Mouse (Mus musculus) adrenal gland, postnatal 4 days (tissue): ENCODE results near the gene Hist1h4i. TPM values are rescaled to one million over a fixed set of nuclear protein-coding genes. Genes with fewer than 3 reads are reported as not detected.

Experiments
- DNase-seq, 2 experiments: peaks; one replicate each; pipeline ENCODE4 v3.0.0; 2021 to 2022; ENCODE audit warnings: low spot score in 2 of 2, mixed read lengths in 2 of 2
- total RNA-seq, 2 experiments: library from RNA; stranded (reverse); gene quantifications; 2 replicates each; pipeline ENCODE4 v1.2.3; 2021

The Hist1h4i gene
- total RNA-seq, 2 experiments from 2014 or later, result 221 to 240 TPM

DNA sequence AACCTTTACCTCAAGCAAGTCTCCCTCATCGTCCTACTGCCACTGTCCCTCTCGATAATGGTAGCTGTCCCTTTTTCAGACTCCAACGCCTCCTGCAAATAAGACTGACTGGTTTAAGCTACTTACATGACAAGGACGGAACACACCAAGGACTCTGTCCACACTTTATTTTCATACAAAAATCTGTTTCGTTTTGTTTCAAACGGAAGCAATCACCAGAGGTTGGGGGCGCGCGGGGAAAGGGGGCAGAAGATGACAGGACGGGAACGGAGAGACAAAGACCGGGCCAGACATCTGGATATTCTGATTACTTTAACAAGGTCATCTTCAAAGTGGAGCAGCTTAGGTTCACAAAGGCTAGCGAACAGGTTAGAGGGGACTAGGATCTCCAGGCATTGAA is 27.4 kb downstream of the Hist1h4i start:
- DNase-seq, result no peak

DNA sequence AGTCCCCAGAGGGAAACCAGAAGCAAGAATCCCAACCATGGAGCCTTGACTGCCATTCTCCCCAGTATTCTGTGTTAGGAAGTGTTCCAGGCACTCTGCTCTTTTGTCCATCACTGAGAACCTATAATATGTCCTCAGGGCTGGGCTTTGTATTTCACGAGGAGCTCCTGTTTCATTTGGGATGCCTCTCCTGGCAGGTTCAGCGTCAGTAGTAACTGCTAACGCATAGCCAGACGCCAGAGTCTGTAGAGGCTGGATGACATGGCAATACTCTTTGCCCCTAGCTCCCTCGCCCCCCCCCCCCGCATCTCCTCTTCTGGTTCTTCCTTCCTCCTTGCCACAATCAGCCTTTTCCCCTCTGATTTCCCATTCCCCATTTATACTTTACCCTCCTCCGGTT is 31.5 kb downstream of the Hist1h4i start, which contains the start of gene Prss16:
Gene Prss16, minus strand, starts transcription at position 101 of the 400 bp plus-strand sequence.
- DNase-seq, result no peak

DNA sequence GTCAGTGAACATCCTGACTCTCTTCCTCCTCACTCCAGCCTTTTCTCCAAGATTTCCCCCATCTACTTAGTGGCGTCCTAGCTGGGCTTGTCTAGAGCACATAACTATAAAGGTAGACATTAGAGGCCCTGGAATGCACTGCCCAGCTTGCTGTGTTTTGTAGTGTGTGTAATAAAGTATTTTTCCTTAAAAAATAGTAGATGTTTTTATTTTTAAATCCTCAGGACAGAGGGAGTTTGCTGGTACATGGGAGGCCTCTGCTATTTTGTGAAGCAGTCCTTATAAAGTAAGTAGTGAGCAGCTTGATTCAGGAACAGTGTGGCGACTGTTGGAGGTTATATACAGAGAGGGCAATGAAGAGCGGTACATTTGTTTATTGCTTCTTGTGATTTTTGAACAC is 32.5 kb downstream of the Hist1h4i start:
- DNase-seq, result no peak

DNA sequence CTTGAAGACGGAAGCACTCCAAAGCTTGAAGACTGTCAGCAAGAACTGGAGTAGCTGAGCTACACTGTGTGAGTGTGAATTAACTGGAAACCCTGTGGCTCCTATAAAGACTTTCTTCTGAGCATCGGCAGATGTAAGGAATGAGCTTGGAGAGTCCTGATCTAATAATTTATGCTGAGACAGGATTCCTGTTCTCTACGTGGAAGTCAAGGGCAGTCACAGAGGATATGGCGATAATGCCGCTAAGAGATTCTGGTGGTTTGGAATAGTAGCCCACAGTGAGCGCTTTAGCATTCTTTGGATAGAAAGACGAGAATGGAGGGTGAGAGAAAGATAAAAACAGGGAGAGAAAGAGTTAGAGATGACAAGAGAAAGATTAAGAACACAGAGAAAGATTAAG is 33.3 kb downstream of the Hist1h4i start:
- DNase-seq, result no peak

DNA sequence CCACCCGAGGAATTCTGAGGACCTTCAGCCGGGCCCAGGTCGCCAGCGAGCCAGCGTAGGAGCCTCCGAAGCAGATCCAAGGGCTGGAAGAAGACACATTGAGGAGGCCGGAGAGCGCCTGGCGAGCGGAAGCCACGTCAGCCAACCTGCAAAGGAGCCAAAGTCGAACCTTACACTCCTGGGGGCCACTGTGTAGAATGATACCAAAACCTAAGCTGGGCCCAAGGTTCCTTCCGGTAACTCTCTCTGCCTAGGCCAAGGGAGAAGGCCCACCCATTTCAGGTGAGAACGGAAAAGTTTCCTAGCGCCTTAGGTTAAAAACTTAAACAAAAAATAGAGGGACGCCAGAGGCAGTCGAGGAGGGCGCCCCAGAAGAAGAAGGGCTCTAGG is 34.0 kb downstream of the Hist1h4i start:
- no peak for DNase-seq

DNA sequence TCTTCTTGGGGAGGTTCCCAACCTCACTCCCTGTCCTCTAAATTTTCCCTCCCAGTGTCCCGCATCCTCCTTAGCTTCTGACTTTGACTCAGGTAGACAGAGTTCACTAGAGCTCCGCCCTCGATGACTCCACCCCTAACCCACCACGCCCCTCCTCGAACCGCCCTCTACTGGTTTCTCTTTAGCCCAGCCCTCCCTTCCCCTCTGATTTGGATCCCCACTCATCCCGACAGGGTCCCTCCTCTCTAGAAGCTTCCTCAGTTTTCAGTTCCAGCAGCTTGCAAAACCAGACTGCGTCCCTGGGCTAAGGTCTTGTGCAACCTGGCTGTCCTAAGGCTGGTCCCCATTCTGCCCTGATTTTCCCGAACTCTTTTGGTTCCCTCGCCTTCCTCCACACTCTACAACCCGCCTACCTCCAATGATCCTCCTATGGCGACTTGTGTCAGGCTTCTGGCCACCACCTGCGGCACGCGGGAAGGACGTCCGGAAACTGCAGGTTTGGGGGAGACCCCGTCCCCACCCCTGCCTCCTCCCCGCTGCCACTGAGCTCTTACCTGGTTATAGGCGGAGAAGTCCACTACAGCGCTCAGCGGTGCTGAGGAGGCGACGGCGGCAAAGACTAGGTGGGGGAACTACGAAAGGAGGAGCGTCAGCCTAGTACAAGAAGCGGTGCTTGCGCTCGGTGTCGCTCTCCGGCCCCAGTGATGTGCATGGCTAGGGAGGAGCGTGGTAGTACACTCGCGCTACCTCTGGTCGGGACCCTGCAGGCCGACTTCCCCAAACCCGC is 34.6 kb downstream of the Hist1h4i start:
- DNase-seq, result no peak

DNA sequence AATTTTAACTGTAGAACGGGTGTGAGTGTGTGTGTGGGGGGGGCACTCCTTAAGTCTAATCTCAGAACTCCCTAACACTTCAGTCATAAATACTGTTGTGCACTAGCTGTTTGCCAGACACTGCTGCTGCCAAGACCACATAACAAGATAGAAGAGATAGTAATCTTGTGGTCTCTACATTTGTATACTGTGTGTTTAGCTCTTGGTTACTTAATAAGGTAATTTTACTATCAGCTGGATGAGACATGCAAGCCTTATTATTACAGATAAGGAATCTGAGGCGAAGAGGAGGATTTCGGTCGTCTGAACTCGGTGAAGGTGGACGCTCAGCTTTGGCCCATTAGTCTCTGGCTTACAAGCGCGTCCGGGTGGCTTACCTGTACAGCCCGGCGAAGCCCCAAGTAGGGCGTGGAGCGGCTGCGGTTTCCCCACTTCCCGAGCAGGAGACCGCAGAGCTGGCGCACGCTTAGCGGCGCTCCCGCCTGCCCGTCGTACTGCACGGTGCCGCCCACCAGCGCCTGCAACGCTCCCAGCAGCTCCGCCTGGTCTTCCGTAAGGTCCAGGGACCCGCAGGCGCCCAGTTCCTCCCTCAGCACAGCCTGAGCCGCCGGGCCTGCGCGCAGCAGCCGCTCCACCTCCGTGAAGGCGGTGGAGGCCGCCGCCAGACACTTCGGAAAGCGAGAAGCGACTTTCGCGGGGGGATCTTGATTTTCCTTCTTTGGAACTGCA is 35.4 kb downstream of the Hist1h4i start:
- no peak for DNase-seq

DNA sequence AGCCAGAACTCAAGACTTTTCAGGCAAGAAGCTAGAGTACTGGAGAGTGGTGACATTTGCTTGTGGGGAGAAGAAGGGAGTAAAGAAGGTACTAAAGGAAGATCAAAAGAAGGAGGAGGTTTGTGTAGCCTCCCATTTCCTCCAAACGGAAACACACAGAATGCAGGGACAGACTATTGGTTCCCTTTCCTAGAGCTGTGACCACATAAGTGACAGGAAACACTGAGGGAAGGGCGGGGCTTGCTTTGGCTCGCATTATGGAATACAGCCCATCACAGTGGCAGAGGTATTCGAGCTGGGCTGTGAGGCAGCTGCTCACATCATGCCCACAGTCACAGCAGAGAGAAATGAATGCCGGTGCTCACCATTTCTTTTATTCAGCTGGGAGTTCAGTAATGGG is 39.3 kb downstream of the Hist1h4i start:
- no peak for DNase-seq

DNA sequence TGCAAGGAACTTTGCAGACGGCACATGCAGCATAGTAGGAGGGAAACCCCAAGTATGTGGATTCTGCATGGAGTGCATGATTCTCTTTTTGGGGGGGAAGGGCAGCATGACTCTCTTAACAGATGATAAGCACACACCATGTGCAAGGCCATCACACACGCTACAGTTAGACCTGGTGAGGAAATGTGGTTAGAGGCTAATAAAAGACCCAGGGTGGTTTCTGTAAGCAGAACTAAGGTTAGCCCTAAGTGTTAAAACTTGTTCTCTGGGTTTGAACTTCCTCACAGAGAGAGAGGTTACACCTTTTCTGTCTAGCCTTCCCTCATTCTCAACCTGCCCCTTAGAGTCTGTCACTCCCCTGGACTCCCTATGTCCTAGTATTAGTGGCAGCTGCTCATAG is 39.8 kb downstream of the Hist1h4i start:
- DNase-seq, result no peak

DNA sequence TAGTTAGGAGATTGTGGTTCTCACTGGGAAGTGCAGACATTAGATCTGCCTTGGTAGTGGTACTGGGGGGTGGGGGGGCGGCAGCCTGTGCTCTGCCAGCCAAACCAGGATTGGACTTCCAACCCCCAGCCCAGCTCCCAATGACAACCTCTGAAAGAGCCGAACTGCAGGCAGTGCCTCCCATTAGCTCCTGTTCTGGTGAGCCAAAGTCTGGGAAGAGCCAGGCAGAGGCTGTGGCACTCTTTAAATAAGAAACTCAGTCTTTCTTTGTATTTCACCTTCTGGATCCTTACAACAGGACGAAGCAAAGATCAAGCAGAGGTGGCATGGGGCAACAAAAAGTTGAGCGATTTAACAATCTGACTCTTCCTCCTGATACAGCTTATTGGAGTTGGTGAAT is 42.0 kb downstream of the Hist1h4i start:
- no peak for DNase-seq

DNA sequence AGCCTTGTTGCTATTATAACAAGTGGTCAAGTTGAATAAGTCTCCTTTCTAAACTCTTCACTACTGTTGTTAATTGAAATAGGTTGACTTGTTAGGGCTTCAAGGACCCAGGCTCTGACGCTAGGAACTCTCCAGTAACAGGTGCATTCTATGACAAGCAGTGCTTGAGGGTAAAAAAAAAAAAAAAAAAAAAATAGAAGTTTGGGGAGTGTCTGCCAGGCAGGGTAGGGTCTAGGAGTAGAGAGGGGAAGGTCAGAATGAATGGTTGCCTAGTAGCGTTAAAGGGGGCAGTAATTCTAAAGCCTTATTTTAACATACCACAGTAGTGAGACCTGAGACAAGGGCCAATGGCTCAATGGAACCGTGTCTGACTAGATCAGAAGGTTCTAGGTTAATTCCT is 42.8 kb downstream of the Hist1h4i start:
- DNase-seq, result no peak

DNA sequence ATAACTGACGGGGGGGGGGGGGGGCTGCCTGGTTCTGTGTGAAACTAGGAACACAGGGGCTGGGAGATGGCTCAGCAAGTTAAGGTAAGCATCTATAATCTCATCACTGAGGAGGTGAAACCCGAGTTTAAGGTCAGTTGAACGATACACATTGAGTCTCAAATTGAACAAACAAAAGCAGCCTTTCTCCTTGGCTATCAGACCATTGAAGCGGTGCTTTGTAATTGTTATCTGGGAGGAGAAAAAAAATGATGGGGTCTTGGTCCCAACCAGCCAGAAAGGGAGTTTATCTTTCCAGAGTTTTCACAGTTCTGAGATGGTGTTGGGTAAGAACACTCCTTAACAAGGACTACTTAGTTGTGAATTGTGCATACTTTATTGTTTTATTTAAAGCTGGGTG is 43.3 kb downstream of the Hist1h4i start:
- DNase-seq, result no peak

DNA sequence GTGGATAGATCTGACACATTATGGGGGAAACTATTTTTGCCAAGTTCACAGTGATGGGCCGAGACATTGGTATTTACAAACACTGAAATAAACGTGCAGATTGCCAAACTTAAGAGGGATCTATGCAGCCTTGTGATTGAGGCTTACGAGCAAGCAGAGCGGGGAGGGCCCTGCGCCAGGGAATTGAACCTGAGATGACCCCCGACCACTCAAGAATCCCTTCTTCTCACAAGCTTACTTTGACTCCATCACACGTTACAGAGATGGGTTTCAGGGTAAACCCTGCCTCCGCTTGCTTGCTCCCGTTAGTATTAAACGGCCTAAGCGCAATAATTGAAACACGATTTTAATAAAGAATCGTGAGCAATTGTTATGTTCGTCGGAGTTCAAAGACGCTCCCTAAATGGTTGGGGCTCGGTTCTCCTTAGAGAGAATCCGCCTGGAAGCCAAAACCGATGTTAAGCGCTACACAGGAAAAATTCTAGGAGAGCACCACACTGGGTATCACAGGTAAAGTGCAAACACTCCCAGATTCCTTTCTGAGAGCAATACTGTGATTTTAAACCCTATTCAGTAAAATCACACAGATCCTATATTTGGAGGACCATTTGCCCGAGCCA is 43.9 kb downstream of the Hist1h4i start:
- no peak for DNase-seq

DNA sequence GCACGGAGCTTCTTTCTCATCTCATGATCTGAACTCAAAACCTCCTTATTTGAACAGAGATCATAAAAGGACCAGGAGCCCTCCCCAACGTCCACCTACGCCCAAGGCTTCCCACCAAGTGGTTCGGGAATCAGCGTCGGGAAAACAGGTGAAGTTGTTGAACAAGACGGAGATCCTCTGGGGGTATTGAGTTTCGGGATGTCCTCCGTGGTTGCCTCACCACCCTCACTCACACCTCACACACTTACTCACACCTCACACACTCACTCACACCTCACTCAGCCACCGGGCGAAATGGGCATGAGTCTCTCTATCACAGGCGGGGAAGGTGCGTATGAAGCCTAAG is 44.3 kb downstream of the Hist1h4i start:
- no peak for DNase-seq

DNA sequence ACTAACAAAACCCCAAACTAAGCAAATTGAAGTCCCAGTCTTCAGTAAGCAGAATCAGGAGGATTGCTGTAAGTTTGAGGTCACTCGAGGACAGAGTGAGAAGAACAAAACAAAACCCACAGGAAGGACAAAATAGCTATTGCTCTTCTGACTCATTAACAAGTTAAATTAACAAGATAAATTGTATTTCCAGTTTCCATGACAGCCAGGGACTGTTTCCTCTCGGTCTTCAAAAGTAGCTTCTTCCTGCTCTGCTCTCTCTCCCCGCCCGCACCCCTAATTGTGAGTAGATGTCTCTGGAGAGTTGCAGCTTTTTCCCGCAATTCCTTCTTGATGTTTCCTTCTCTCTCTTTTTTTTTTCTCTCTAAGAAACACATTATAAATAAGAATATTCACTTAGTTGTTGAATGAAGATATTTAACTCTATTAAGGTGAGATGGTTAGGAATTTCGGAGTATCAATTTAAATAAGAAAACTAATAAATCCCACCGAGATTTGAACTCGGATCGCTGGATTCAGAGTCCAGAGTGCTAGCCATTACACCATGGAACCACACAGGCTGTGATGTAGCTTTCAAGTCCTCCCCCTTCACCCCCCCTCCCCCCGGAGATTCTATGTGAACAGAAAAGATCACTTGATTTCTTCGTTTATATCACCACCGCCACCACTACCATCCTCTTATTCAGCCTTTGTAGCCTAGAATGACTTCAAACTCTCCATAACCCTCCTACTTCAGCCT is 44.9 kb downstream of the Hist1h4i start:
- no peak for DNase-seq

DNA sequence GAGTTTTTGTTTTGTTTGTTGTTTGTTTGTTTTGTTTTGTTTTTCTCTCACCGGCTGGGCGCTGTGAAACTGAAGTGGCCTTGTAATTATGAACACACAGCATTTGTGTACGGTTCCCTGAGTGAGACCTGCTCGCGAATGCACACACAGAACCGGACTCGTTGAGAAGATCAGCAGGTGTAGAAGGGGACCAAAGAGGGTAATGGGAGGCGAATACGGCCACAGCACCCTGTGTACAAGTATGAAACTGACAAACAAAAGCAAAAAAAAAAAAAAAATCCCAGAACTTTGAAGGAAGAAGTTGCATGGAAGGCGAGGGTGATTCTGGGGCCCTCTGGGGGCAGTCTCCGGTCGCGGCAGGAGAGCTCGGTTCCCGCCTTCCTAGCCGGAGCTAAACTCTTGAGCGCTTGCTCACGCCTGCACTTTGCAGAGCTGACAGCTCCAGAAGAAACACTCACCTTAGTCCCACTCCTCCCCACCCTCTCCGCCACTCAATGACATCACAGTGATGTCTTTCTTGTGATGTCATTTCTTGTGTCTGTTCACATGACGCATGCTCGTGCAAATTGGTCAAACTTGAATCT is 45.7 kb downstream of the Hist1h4i start:
- DNase-seq, result no peak

DNA sequence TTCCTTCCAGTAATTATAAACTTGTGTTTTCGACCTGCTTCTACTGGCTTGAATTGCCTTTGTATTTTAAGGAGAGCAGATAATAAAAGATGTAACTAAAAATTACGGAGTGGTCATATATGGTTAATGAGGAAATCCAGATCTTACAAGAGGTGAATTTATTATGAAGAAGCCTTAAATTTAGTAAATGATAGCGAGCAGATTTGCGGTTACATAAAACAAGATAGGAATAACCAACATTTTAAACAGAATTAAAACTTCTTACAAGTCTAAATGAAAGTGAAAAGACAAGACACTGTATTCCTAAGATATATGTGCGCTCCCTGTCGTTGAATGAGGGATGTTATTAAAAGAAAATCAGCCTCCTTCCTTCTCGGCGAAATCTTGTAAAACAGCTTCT is 46.3 kb downstream of the Hist1h4i start:
- DNase-seq, result no peak

DNA sequence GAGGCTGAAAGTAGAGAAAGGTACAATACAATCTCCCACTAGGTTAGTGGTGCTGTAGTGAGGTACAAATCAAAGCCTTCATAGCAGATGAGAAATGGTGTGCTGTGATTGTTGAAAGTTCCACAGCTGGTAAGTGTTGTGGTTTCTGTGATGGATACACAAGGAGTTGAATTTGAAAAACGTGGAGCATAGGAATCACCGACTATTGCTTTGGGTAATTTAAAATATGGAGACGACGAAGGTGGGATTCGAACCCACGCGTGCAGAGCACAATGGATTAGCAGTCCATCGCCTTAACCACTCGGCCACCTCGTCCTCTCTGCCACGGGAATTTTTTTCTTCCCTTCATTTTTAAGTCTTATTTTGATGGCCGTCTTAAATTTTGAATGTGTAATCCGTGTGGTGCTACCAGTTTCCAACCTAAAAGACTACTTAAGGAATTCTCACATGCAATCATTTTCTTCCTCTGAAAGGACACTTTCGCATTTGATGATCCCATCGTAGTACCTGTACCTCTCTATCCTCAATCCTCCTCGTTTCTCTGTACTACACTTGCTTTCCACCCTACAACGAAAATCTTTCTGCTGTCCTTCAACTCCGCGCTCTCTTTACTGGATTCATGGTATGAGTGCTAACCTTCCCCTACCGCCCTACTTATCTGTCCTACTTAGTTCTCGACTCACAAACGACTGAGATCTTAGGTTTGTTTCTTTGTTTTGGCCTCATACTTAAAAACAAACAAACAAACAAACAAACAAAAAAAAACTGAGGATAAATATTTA is 47.0 kb downstream of the Hist1h4i start:
- no peak for DNase-seq

DNA sequence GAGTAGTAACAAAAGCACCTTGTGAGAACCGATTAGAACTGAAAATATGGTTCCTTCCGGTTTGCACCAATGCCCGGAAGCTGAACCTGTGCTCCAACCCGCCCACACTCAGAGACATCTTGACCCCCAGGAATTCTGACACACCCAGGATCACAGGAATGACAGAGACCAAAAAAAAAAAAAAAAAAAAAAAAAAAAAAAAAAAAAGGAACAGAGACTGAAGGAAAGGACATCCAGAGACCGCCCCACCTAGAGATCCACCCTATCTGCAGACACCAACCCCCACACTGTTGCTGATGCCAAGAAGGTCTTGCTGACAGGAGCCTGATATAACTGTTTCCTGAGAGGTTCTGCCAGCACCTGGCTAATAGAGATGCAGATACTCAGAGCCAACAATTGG is 48.6 kb downstream of the Hist1h4i start:
- no peak for DNase-seq
